Mouse (Mus musculus): Measurements from ENCODE around the gene Zeb2.

Zeb2 gene

GRCm38 (mm10) chr2:44951651-44952213, 165.5 kb downstream of the Zeb2 start:
- no peak for DNase-seq (ENCODE audit: extremely low read depth, low read depth)

DNA sequence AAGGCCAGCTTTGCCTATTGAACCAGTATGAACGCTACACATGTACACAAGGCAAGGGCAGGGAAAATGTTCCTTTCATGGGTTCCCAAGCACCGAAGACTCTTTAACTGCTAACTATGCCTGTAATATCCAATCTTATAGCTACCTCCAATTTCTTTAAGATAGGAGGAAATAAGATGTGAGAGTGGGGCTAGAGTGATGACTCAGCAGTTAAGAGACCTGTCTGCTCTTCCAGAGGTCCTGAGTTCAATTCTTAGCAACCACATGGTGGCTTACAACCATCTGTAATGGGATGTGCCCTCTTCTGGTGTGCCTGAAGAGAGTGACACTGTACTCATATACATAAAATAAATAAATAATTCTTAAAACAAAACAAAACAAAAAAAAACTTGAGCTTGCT, 172.5 kb downstream of the Zeb2 start:
- DNase-seq (ENCODE audit: extremely low read depth, low read depth): no peak

Measured in MEL-GATA-1-ER (cell line).